8 mouse cellular contexts compared by ENCODE assay signal in the genomic region with DNA sequence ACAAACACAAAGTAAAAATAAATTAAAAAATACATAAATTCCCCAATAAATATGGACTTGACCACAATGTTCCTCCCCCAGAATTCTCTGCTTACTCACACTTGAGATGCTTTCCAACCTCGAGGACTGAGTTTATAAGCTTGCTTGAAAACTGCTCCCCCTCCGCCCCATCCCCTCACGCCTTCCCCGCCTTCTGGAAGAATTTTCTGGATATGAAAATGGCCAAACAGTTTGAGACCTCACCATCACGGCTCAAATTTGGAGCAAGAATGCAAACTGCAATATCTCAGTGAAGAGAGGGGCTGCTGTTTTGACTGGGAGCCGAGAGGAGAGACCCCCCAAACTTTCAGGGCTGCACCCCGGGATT. TPM values are rescaled to one million over a fixed set of nuclear protein-coding genes. Genes with fewer than 3 reads are reported as not detected.
DNase-seq lines count a peak whose midpoint lies in the region; ATAC-seq and TF ChIP-seq lines count a peak whose summit lies in the region.

No protein-coding gene starts in this region.

- H3K4me3 ChIP-seq in erythroblast, embryonic 14.5 days (replicated peaks) = peak overlapping the region; percentile 67
- peak overlapping the region; percentile 53 for H3K4me3 ChIP-seq in embryonic fibroblast, embryonic 13.5 days (ENCODE audit: insufficient read depth, low read length)
- peak overlapping the region; percentile 59 for H3K4me3 ChIP-seq in limb, embryonic 15.5 days
- H3K4me3 ChIP-seq in stomach, embryonic 16.5 days (replicated peaks; ENCODE audit: low read length) = peak overlapping the region; percentile 71

- H3K9ac ChIP-seq in limb, embryonic 15.5 days = peak overlapping the region; percentile 48
- H3K9ac ChIP-seq in stomach, embryonic 16.5 days (ENCODE audit: low read length) = peak overlapping the region; percentile 72

- H3K27ac ChIP-seq in embryonic fibroblast, embryonic 13.5 days (ENCODE audit: insufficient read depth, low read length) = peak overlapping the region; percentile 86
- peak overlapping the region; percentile 91 for H3K27ac ChIP-seq in limb, embryonic 15.5 days
- H3K27ac ChIP-seq in stomach, embryonic 16.5 days (ENCODE audit: low read length) = peak overlapping the region; percentile 92

- peaks cover 45% of the 10 kb centered on the region for H3K27me3 ChIP-seq in erythroblast, embryonic 14.5 days (ENCODE audit: control insufficient read depth)
- H3K27me3 ChIP-seq in limb, embryonic 15.5 days = no peaks in the 10 kb centered on the region
- H3K27me3 ChIP-seq in stomach, embryonic 16.5 days (ENCODE audit: control insufficient read depth, insufficient read depth, low read length) = no peaks in the 10 kb centered on the region

- no peaks in the 10 kb centered on the region; the same call in 1 of the 2 replicates for H3K9me3 ChIP-seq in erythroblast, embryonic 14.5 days (ENCODE audit: control insufficient read depth, low read length)
- H3K9me3 ChIP-seq in limb, embryonic 15.5 days = no peaks in the 10 kb centered on the region
- H3K9me3 ChIP-seq in stomach, embryonic 16.5 days (replicated peaks; ENCODE audit: control insufficient read depth, low read length) = no peaks in the 10 kb centered on the region

- 2% methylated on average over 7 of the region's 7 CpGs for WGBS in limb, embryonic 15.5 days
- WGBS in stomach, embryonic 16.5 days = 3% methylated on average over 7 of the region's 7 CpGs

- peak; percentile 84 for DNase-seq in 3T3-L1 (ENCODE audit: low read depth, low spot score)
- DNase-seq in B cell, adult 2 months = no peak
- no peak for DNase-seq in frontal cortex, postnatal 14 days (ENCODE audit: low spot score in 2 of 2)

- TF ChIP-seq POLR2A in embryonic fibroblast, embryonic 13.5 days (IDR thresholded peaks at IDR 0.05; ENCODE audit: low read depth, low read length) = no peak

- peaks cover 60% of the 10 kb centered on the region for H3K4me1 ChIP-seq in erythroblast, embryonic 14.5 days (ENCODE audit: control insufficient read depth)
- 0 out of 2 replicates have a peak, but pooled peaks cover 2% of the 10 kb centered on the region for H3K4me1 ChIP-seq in embryonic fibroblast, embryonic 13.5 days (ENCODE audit: control insufficient read depth, insufficient read depth, low read length)
- H3K4me1 ChIP-seq in limb, embryonic 15.5 days = peaks cover 16% of the 10 kb centered on the region
- peaks cover 11% of the 10 kb centered on the region for H3K4me1 ChIP-seq in stomach, embryonic 16.5 days (ENCODE audit: control insufficient read depth, insufficient read depth, low read length)

- no peaks in the 10 kb centered on the region for H3K36me3 ChIP-seq in erythroblast, embryonic 14.5 days (ENCODE audit: control insufficient read depth)
- H3K36me3 ChIP-seq in limb, embryonic 15.5 days = no peaks in the 10 kb centered on the region
- H3K36me3 ChIP-seq in stomach, embryonic 16.5 days (ENCODE audit: control insufficient read depth, insufficient read depth, low read length) = no peaks in the 10 kb centered on the region

- peak overlapping the region; percentile 80 for H3K4me2 ChIP-seq in limb, embryonic 15.5 days
- peak overlapping the region; percentile 90 for H3K4me2 ChIP-seq in stomach, embryonic 16.5 days (ENCODE audit: low read depth, low read length)

- no peak for ATAC-seq in erythroblast, adult 5-6 weeks (replicated peaks; ENCODE audit: low FRiP score, poor library complexity, severe bottlenecking)
- no peak for ATAC-seq in limb, embryonic 15.5 days (ENCODE audit: insufficient number of reproducible peaks, low FRiP score, low TSS enrichment, low read depth)
- ATAC-seq in stomach, embryonic 16.5 days (ENCODE audit: insufficient read depth, low FRiP score) = no peak

- no peak for TF ChIP-seq CTCF in embryonic fibroblast, embryonic 13.5 days (IDR thresholded peaks at IDR 0.05; ENCODE audit: borderline replicate concordance, insufficient read depth, low read length)

RNA-seq across cellular contexts. Expression of gene Ubc, which starts 14.5 kb away (rescaled TPM):
- 17.4 and 56.1 TPM in 2 replicates for polyA plus RNA-seq in erythroblast, embryonic 14.5 days (2012)
- 74.2 and 81.7 TPM in 2 replicates for total RNA-seq in erythroblast, adult 5-6 weeks (2015; ENCODE audit: low replicate concordance)
- 106 and 132 TPM in 2 replicates for total RNA-seq in erythroblast, adult 5-6 weeks (2017; ENCODE audit: low replicate concordance)
- 543 and 665 TPM in 2 replicates for polyA plus RNA-seq in embryonic fibroblast, embryonic 13.5 days (2011; ENCODE audit: insufficient read length, low read depth, missing spikeins)
- polyA plus RNA-seq in limb, embryonic 15.5 days (2015; fragmentation: Nextera tagmentation; extraction: Ambion mirVana) = 1,133 and 1,236 TPM in 2 replicates
- polyA plus RNA-seq in stomach, embryonic 16.5 days (2015; fragmentation: Nextera tagmentation; extraction: Ambion mirVana) = 1,047 and 1,111 TPM in 2 replicates

RNA-seq across cellular contexts. Expression of gene Gm10382, which starts 15.4 kb away (rescaled TPM):
- polyA plus RNA-seq in erythroblast, embryonic 14.5 days (2012) = 0.06 TPM in 1 of 2 replicates, not detected in the other
- total RNA-seq in erythroblast, adult 5-6 weeks (2015; ENCODE audit: low replicate concordance) = not detected in 2 replicates
- 0.43 TPM in 1 of 2 replicates, not detected in the other for total RNA-seq in erythroblast, adult 5-6 weeks (2017; ENCODE audit: low replicate concordance)
- polyA plus RNA-seq in embryonic fibroblast, embryonic 13.5 days (2011; ENCODE audit: insufficient read length, low read depth, missing spikeins) = not detected in 2 replicates
- polyA plus RNA-seq in limb, embryonic 15.5 days (2015; fragmentation: Nextera tagmentation; extraction: Ambion mirVana) = 0.14 and 0.32 TPM in 2 replicates
- polyA plus RNA-seq in stomach, embryonic 16.5 days (2015; fragmentation: Nextera tagmentation; extraction: Ambion mirVana) = 0.32 and 0.37 TPM in 2 replicates

RNA-seq across cellular contexts. Expression of gene Dhx37, which starts 29.4 kb away (rescaled TPM):
- polyA plus RNA-seq in erythroblast, embryonic 14.5 days (2012) = 0.95 and 1.0 TPM in 2 replicates
- 1.2 and 17.8 TPM in 2 replicates for total RNA-seq in erythroblast, adult 5-6 weeks (2015; ENCODE audit: low replicate concordance)
- 6.1 and 6.5 TPM in 2 replicates for total RNA-seq in erythroblast, adult 5-6 weeks (2017; ENCODE audit: low replicate concordance)
- 18.6 and 27.6 TPM in 2 replicates for polyA plus RNA-seq in embryonic fibroblast, embryonic 13.5 days (2011; ENCODE audit: insufficient read length, low read depth, missing spikeins)
- 9.0 and 9.2 TPM in 2 replicates for polyA plus RNA-seq in limb, embryonic 15.5 days (2015; fragmentation: Nextera tagmentation; extraction: Ambion mirVana)
- 8.4 and 10.8 TPM in 2 replicates for polyA plus RNA-seq in stomach, embryonic 16.5 days (2015; fragmentation: Nextera tagmentation; extraction: Ambion mirVana)

RNA-seq across cellular contexts. Expression of gene Bri3bp, which starts 36.8 kb away (rescaled TPM):
- polyA plus RNA-seq in erythroblast, embryonic 14.5 days (2012) = 0.16 and 0.38 TPM in 2 replicates
- 10.9 and 13.1 TPM in 2 replicates for total RNA-seq in erythroblast, adult 5-6 weeks (2015; ENCODE audit: low replicate concordance)
- 4.7 and 5.3 TPM in 2 replicates for total RNA-seq in erythroblast, adult 5-6 weeks (2017; ENCODE audit: low replicate concordance)
- polyA plus RNA-seq in embryonic fibroblast, embryonic 13.5 days (2011; ENCODE audit: insufficient read length, low read depth, missing spikeins) = 30.2 and 37.5 TPM in 2 replicates
- 32.4 and 33.0 TPM in 2 replicates for polyA plus RNA-seq in limb, embryonic 15.5 days (2015; fragmentation: Nextera tagmentation; extraction: Ambion mirVana)
- 27.7 and 31.8 TPM in 2 replicates for polyA plus RNA-seq in stomach, embryonic 16.5 days (2015; fragmentation: Nextera tagmentation; extraction: Ambion mirVana)
